In the genomic region with DNA sequence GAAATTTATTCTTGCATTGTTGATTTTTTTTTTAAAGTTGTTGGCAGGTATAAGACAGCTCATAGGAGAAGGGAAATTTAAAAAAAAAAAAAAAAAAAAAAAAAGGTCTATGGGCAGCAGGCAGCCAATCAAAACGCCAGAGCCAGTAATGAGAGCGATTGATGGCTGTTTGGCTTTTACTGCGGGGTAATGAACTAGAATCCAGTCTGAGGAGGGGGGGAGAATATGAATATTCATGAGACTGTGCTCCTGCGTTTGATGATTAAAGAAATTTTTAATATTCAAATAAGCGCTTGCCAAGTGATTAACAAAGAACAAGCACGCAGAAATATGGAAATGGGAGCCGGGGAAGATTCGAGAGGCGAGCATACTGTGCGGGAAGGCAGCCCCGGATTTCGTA, we compare ENCODE assay signal across 17 mouse cellular contexts. TPM values are rescaled to one million over a fixed set of nuclear protein-coding genes. Genes with fewer than 3 reads are reported as not detected.
DNase-seq lines count a peak whose midpoint lies in the region; ATAC-seq and TF ChIP-seq lines count a peak whose summit lies in the region.
"Had no signal": no experiment of that assay in that cellular context is flagged by ENCODE, and none has a peak within 500 bp of the region (broad histone marks: within the 10 kb centered on the region; RNA-seq: fewer than 3 reads in every experiment).

No protein-coding gene starts in this region.

- no peak for DNase-seq in midbrain, embryonic 11.5 days (ENCODE audit: low spot score, missing footprints)
- peak; percentile 68 for DNase-seq in hindbrain, postnatal 0 days (ENCODE audit: low spot score)
- DNase-seq in heart, postnatal 36 days: no peak
- DNase-seq in left cerebral cortex, postnatal 10 days (ENCODE audit: extremely low spot score in 1 of 2, low spot score in 2 of 2): no peak
- no peak for DNase-seq in frontal cortex, postnatal 25 days (ENCODE audit: low spot score in 2 of 2)
- DNase-seq: adrenal gland, adult 2 months; cerebellum, adult 11 months; cerebellum, postnatal 25 days; kidney, adult 18-20 months; kidney, postnatal 25 days; lung, postnatal 14 days had no signal

- H3K4me1 ChIP-seq in midbrain, embryonic 13.5 days (replicated peaks): peaks cover 94% of the 10 kb centered on the region
- peaks cover 39% of the 10 kb centered on the region for H3K4me1 ChIP-seq in midbrain, embryonic 11.5 days (ENCODE audit: control insufficient read depth, insufficient read depth, low read length)
- H3K4me1 ChIP-seq in forebrain, embryonic 15.5 days: peaks cover 95% of the 10 kb centered on the region
- peaks cover 8% of the 10 kb centered on the region; the same call in 1 of the 2 replicates for H3K4me1 ChIP-seq in hindbrain, postnatal 0 days (ENCODE audit: insufficient read depth, low read length)
- peaks cover 85% of the 10 kb centered on the region for H3K4me1 ChIP-seq in neural tube, embryonic 15.5 days
- H3K4me1 ChIP-seq: liver, embryonic 15.5 days had no signal

- H3K9me3 ChIP-seq in midbrain, embryonic 13.5 days: no peaks in the 10 kb centered on the region
- no peaks in the 10 kb centered on the region for H3K9me3 ChIP-seq in midbrain, embryonic 11.5 days (ENCODE audit: control insufficient read depth, low read length)
- no peaks in the 10 kb centered on the region for H3K9me3 ChIP-seq in forebrain, embryonic 15.5 days
- no peaks in the 10 kb centered on the region for H3K9me3 ChIP-seq in hindbrain, postnatal 0 days (ENCODE audit: low read length)
- H3K9me3 ChIP-seq in neural tube, embryonic 15.5 days (replicated peaks): no peaks in the 10 kb centered on the region
- H3K9me3 ChIP-seq: limb, embryonic 13.5 days; liver, embryonic 15.5 days had no signal

- H3K27ac ChIP-seq in midbrain, embryonic 13.5 days: peak overlapping the region; percentile 44; the same call in 1 of the 2 replicates
- H3K27ac ChIP-seq in midbrain, embryonic 11.5 days (ENCODE audit: low read depth, low read length): no peak overlapping the region
- peak overlapping the region; percentile 92 for H3K27ac ChIP-seq in forebrain, embryonic 15.5 days (replicated peaks)
- peak overlapping the region; percentile 60; the same call in 1 of the 2 replicates for H3K27ac ChIP-seq in hindbrain, postnatal 0 days
- peak overlapping the region; percentile 71 for H3K27ac ChIP-seq in neural tube, embryonic 15.5 days (replicated peaks)
- H3K27ac ChIP-seq: limb, embryonic 13.5 days; liver, embryonic 15.5 days had no signal

- no peak overlapping the region for H3K4me3 ChIP-seq in midbrain, embryonic 13.5 days (replicated peaks)
- H3K4me3 ChIP-seq in midbrain, embryonic 11.5 days (ENCODE audit: low read depth, low read length): no peak overlapping the region
- peak overlapping the region; percentile 8; the same call in 1 of the 2 replicates for H3K4me3 ChIP-seq in forebrain, embryonic 15.5 days
- H3K4me3 ChIP-seq in hindbrain, postnatal 0 days (ENCODE audit: low read length): no peak overlapping the region
- no peak overlapping the region for H3K4me3 ChIP-seq in neural tube, embryonic 15.5 days (replicated peaks)
- H3K4me3 ChIP-seq: erythroblast, embryonic 14.5 days; limb, embryonic 13.5 days; liver, embryonic 15.5 days had no signal

- WGBS in midbrain, embryonic 13.5 days: 42% methylated on average over 12 of the region's 12 CpGs
- 58% methylated on average over 12 of the region's 12 CpGs for WGBS in midbrain, embryonic 11.5 days
- 5% methylated on average over 12 of the region's 12 CpGs for WGBS in forebrain, embryonic 15.5 days
- WGBS in hindbrain, postnatal 0 days: 27% methylated on average over 12 of the region's 12 CpGs
- WGBS in neural tube, embryonic 15.5 days: 16% methylated on average over 12 of the region's 12 CpGs

- H3K4me2 ChIP-seq in midbrain, embryonic 13.5 days (replicated peaks): 0 out of 2 replicates have a peak overlapping the region, but pooled peaks have one; percentile 23
- no peak overlapping the region for H3K4me2 ChIP-seq in midbrain, embryonic 11.5 days
- peak overlapping the region; percentile 42 for H3K4me2 ChIP-seq in forebrain, embryonic 15.5 days (replicated peaks)
- peak overlapping the region; percentile 51 for H3K4me2 ChIP-seq in hindbrain, postnatal 0 days (ENCODE audit: low read depth, low read length)
- H3K4me2 ChIP-seq in neural tube, embryonic 15.5 days: peak overlapping the region; percentile 47
- H3K4me2 ChIP-seq: liver, embryonic 15.5 days had no signal

- no peak for TF ChIP-seq CTCF in hindbrain, postnatal 0 days (IDR thresholded peaks at IDR 0.05; ENCODE audit: low read depth)

- H3K27me3 ChIP-seq in midbrain, embryonic 13.5 days: no peaks in the 10 kb centered on the region
- H3K27me3 ChIP-seq in midbrain, embryonic 11.5 days (ENCODE audit: control insufficient read depth, insufficient read depth, low read length): no peaks in the 10 kb centered on the region; the same call in 1 of the 2 replicates
- no peaks in the 10 kb centered on the region for H3K27me3 ChIP-seq in forebrain, embryonic 15.5 days
- H3K27me3 ChIP-seq in hindbrain, postnatal 0 days (ENCODE audit: insufficient read depth, low read length): no peaks in the 10 kb centered on the region
- H3K27me3 ChIP-seq in neural tube, embryonic 15.5 days (replicated peaks): no peaks in the 10 kb centered on the region
- H3K27me3 ChIP-seq: limb, embryonic 13.5 days had no signal

- ATAC-seq in midbrain, embryonic 13.5 days: no peak
- ATAC-seq in midbrain, embryonic 11.5 days (ENCODE audit: low FRiP score): no peak
- ATAC-seq in forebrain, embryonic 15.5 days (replicated peaks): peak; percentile 17
- no peak for ATAC-seq in hindbrain, postnatal 0 days
- peak; percentile 49; the same call in 1 of the 2 replicates for ATAC-seq in neural tube, embryonic 15.5 days (ENCODE audit: low FRiP score)

- no peaks in the 10 kb centered on the region for H3K36me3 ChIP-seq in midbrain, embryonic 13.5 days
- H3K36me3 ChIP-seq in midbrain, embryonic 11.5 days (ENCODE audit: control insufficient read depth, insufficient read depth, low read length): no peaks in the 10 kb centered on the region
- no peaks in the 10 kb centered on the region for H3K36me3 ChIP-seq in forebrain, embryonic 15.5 days
- H3K36me3 ChIP-seq in hindbrain, postnatal 0 days (ENCODE audit: insufficient read depth, low read length): no peaks in the 10 kb centered on the region
- no peaks in the 10 kb centered on the region for H3K36me3 ChIP-seq in neural tube, embryonic 15.5 days
- H3K36me3 ChIP-seq: limb, embryonic 13.5 days; liver, embryonic 15.5 days had no signal

- intact Hi-C loops in heart, postnatal 36 days (cut with DNase I): no loop called here
- intact Hi-C loops in left cerebral cortex, postnatal 10 days (cut with DNase I): no loop called here

- no peak overlapping the region for H3K9ac ChIP-seq in midbrain, embryonic 13.5 days (replicated peaks)
- no peak overlapping the region for H3K9ac ChIP-seq in midbrain, embryonic 11.5 days (ENCODE audit: low read length)
- no peak overlapping the region for H3K9ac ChIP-seq in forebrain, embryonic 15.5 days (replicated peaks)
- no peak overlapping the region for H3K9ac ChIP-seq in hindbrain, postnatal 0 days (replicated peaks; ENCODE audit: low read length)
- no peak overlapping the region for H3K9ac ChIP-seq in neural tube, embryonic 15.5 days (replicated peaks)
- H3K9ac ChIP-seq: limb, embryonic 13.5 days; liver, embryonic 15.5 days had no signal

RNA-seq across cellular contexts. Expression of gene Bcl11b, which starts 32.8 kb away (rescaled TPM):
- 19.2 and 27.0 TPM in 2 replicates for polyA plus RNA-seq in midbrain, embryonic 13.5 days (2015; fragmentation: Nextera tagmentation; extraction: Ambion mirVana)
- 4.5 and 6.3 TPM in 2 replicates for polyA plus RNA-seq in midbrain, embryonic 11.5 days (2014; fragmentation: Nextera tagmentation; extraction: Ambion mirVana)
- polyA plus RNA-seq in forebrain, embryonic 15.5 days (2015; fragmentation: Nextera tagmentation; extraction: Ambion mirVana): 109 and 117 TPM in 2 replicates
- total RNA-seq in hindbrain, postnatal 0 days (2014; rRNA removed): 30.0 and 31.6 TPM in 2 replicates
- polyA plus RNA-seq in hindbrain, postnatal 0 days (2015; fragmentation: Nextera tagmentation; extraction: Ambion mirVana): 9.8 and 12.0 TPM in 2 replicates
- 21.6 and 22.2 TPM in 2 replicates for polyA plus RNA-seq in neural tube, embryonic 15.5 days (2015; fragmentation: Nextera tagmentation; extraction: Ambion mirVana)
- under 1 TPM; 0.76 to 0.86 TPM for total RNA-seq in heart, postnatal 36 days (2021)
- 10 to 100 TPM; 66.1 to 75.1 TPM for total RNA-seq in left cerebral cortex, postnatal 10 days (2021)
- polyA plus RNA-seq: erythroblast, embryonic 14.5 days had no signal

Comparison
In these comparisons a context has a peak if more than half of its experiments do, and no peak if none do; other contexts are left out.
1. ATAC-seq: peak in forebrain, embryonic 15.5 days (single experiment) and neural tube, embryonic 15.5 days (single experiment); none in midbrain, embryonic 13.5 days (single experiment), midbrain, embryonic 11.5 days (single experiment) and hindbrain, postnatal 0 days (single experiment).